ENCODE assay signal across 26 mouse cellular contexts in genomic region chr13:8664615-8665240, GRCm38 (mm10).
DNase-seq lines count a peak whose midpoint lies in the region; ATAC-seq and TF ChIP-seq lines count a peak whose summit lies in the region.
"Had no signal": no experiment of that assay in that cellular context is flagged by ENCODE, and none has a peak within 500 bp of the region (broad histone marks: within the 10 kb centered on the region; RNA-seq: fewer than 3 reads in every experiment).

No protein-coding gene starts in this region.

- H3K9me3 ChIP-seq in hindbrain, embryonic 16.5 days (ENCODE audit: control insufficient read depth, low read length), result no peaks in the 10 kb centered on the region
- no peaks in the 10 kb centered on the region for H3K9me3 ChIP-seq in midbrain, embryonic 16.5 days (replicated peaks; ENCODE audit: control insufficient read depth, low read length, poor library complexity, severe bottlenecking)
- H3K9me3 ChIP-seq: embryonic facial prominence, embryonic 12.5 days; forebrain, embryonic 12.5 days; kidney, embryonic 15.5 days; limb, embryonic 12.5 days had no signal

- TF ChIP-seq CTCF in brain, embryonic 14.5 days (IDR thresholded peaks at IDR 0.05; ENCODE audit: borderline replicate concordance, extremely low read depth, insufficient read depth, insufficient read length), result no peak

- TF ChIP-seq POLR2A in brain, embryonic 14.5 days (IDR thresholded peaks at IDR 0.05; ENCODE audit: borderline replicate concordance, extremely low read depth, insufficient read depth, insufficient read length, poor library complexity, severe bottlenecking), result no peak

- no peak for DNase-seq in cerebellum, postnatal 4 days (ENCODE audit: low spot score in 2 of 2)
- peak; percentile 39 for DNase-seq in brain, embryonic 14.5 days (ENCODE audit: low read depth)
- DNase-seq in adrenal gland, adult (ENCODE audit: inconsistent age in 2 of 2, low spot score in 1 of 2), result no peak
- no peak for DNase-seq in lung, postnatal 25 days (ENCODE audit: low spot score)
- DNase-seq in thymus, adult 18-20 months, result no peak
- DNase-seq: adrenal gland, postnatal 10 days; cerebellum, adult 8-10 months; gastrocnemius, adult 2 months; heart, postnatal 10 days; kidney, postnatal 36 days; layer of hippocampus, postnatal 36 days; lung, adult 18-20 months; lung, postnatal 10 days had no signal

- no peak overlapping the region for H3K4me2 ChIP-seq in hindbrain, embryonic 16.5 days (ENCODE audit: low read length)
- H3K4me2 ChIP-seq in midbrain, embryonic 16.5 days (ENCODE audit: low read length), result no peak overlapping the region
- H3K4me2 ChIP-seq: embryonic facial prominence, embryonic 12.5 days; forebrain, embryonic 12.5 days; heart, embryonic 11.5 days; kidney, embryonic 15.5 days; limb, embryonic 12.5 days; liver, embryonic 11.5 days had no signal

- H3K9ac ChIP-seq in hindbrain, embryonic 16.5 days (ENCODE audit: low read depth, low read length), result no peak overlapping the region
- no peak overlapping the region for H3K9ac ChIP-seq in midbrain, embryonic 16.5 days (ENCODE audit: low read depth, low read length)
- H3K9ac ChIP-seq: embryonic facial prominence, embryonic 12.5 days; forebrain, embryonic 12.5 days; kidney, embryonic 15.5 days; limb, embryonic 12.5 days had no signal

- H3K36me3 ChIP-seq in hindbrain, embryonic 16.5 days (ENCODE audit: control insufficient read depth, insufficient read depth, low read length), result no peaks in the 10 kb centered on the region
- no peaks in the 10 kb centered on the region for H3K36me3 ChIP-seq in midbrain, embryonic 16.5 days (ENCODE audit: control insufficient read depth, insufficient read depth, low read length)
- H3K36me3 ChIP-seq: embryonic facial prominence, embryonic 12.5 days; forebrain, embryonic 12.5 days; kidney, embryonic 15.5 days; limb, embryonic 12.5 days had no signal

- H3K4me1 ChIP-seq in hindbrain, embryonic 16.5 days (ENCODE audit: control insufficient read depth, insufficient read depth, low read depth, low read length), result no peaks in the 10 kb centered on the region
- no peaks in the 10 kb centered on the region for H3K4me1 ChIP-seq in midbrain, embryonic 16.5 days (ENCODE audit: control insufficient read depth, insufficient read depth, low read length)
- H3K4me1 ChIP-seq: embryonic facial prominence, embryonic 12.5 days; forebrain, embryonic 12.5 days; kidney, embryonic 15.5 days; limb, embryonic 12.5 days had no signal

- no peak overlapping the region for H3K27ac ChIP-seq in hindbrain, embryonic 16.5 days (ENCODE audit: low read depth, low read length)
- H3K27ac ChIP-seq in midbrain, embryonic 16.5 days (ENCODE audit: low read length), result no peak overlapping the region
- H3K27ac ChIP-seq: embryonic facial prominence, embryonic 12.5 days; forebrain, embryonic 12.5 days; gastrocnemius, adult 2 months; kidney, embryonic 15.5 days; limb, embryonic 12.5 days; stomach, postnatal 0 days had no signal

- 0 out of 2 replicates have a peak, but pooled peaks have one; percentile 36 for ATAC-seq in cerebellum, adult (ENCODE audit: insufficient number of reproducible peaks, low FRiP score, low TSS enrichment)
- ATAC-seq in hindbrain, embryonic 16.5 days, result peak; percentile 80
- ATAC-seq in midbrain, embryonic 16.5 days, result peak; percentile 45; the same call in 1 of the 2 replicates
- ATAC-seq: activated CD4-positive, CD25-positive, alpha-beta regulatory T cell, adult 4 months; intestine, postnatal 0 days had no signal

- no peaks in the 10 kb centered on the region for H3K27me3 ChIP-seq in hindbrain, embryonic 16.5 days (replicated peaks; ENCODE audit: control insufficient read depth, insufficient read depth, low read length)
- H3K27me3 ChIP-seq in midbrain, embryonic 16.5 days (ENCODE audit: control insufficient read depth, insufficient read depth, low read depth, low read length), result no peaks in the 10 kb centered on the region
- H3K27me3 ChIP-seq: embryonic facial prominence, embryonic 12.5 days; forebrain, embryonic 12.5 days; kidney, embryonic 15.5 days; limb, embryonic 12.5 days had no signal

- H3K4me3 ChIP-seq in hindbrain, embryonic 16.5 days (ENCODE audit: low read length), result no peak overlapping the region
- no peak overlapping the region for H3K4me3 ChIP-seq in midbrain, embryonic 16.5 days (ENCODE audit: low read depth, low read length)
- H3K4me3 ChIP-seq: embryonic facial prominence, embryonic 12.5 days; erythroblast, embryonic 14.5 days; forebrain, embryonic 12.5 days; gastrocnemius, adult 2 months; kidney, embryonic 15.5 days; limb, embryonic 12.5 days had no signal

- 67% methylated on average over 9 of the region's 9 CpGs for WGBS in hindbrain, embryonic 16.5 days
- WGBS in midbrain, embryonic 16.5 days, result 69% methylated on average over 9 of the region's 9 CpGs
